Mouse (Mus musculus): Measurements from ENCODE around the gene Aoc2. TPM values are rescaled to one million over a fixed set of nuclear protein-coding genes. Genes with fewer than 3 reads are reported as not detected.
A peak's percentile ranks its signal among the peaks of the same experiment; 100 is the strongest.

Aoc2 gene
- polyA plus RNA-seq, 1 experiment: 1.2 TPM

- H3K27me3 ChIP-seq (ENCODE audit: control insufficient read depth, insufficient read depth, insufficient read length): no peaks in the 10 kb centered on the region
- peaks cover 55% of the 10 kb centered on the region for H3K79me2 ChIP-seq (ENCODE audit: control insufficient read depth, insufficient read depth)
- H3K4me3 ChIP-seq (ENCODE audit: insufficient read depth, poor library complexity, severe bottlenecking): no peak overlapping the region
- H3K79me3 ChIP-seq (ENCODE audit: low read depth): peaks cover 26% of the 10 kb centered on the region
- TF ChIP-seq MYOD1 (IDR thresholded peaks at IDR 0.05; ENCODE audit: control insufficient read depth, insufficient read length, low read depth) (no peak), USF1 (IDR thresholded peaks at IDR 0.05; ENCODE audit: low read depth) (no peak), CEBPB (IDR thresholded peaks at IDR 0.05; ENCODE audit: low read depth) (no peak), MYOG (IDR thresholded peaks at IDR 0.05; ENCODE audit: control insufficient read depth, extremely low read depth, insufficient read length) (no peak), CTCF (IDR thresholded peaks at IDR 0.05; ENCODE audit: control insufficient read depth, insufficient read depth, insufficient read length) (no peak), FOSL1 (IDR thresholded peaks at IDR 0.05; ENCODE audit: insufficient read depth, low read length, poor library complexity, severe bottlenecking) (no peak), MAX (IDR thresholded peaks at IDR 0.05) (no peak)
- H3ac ChIP-seq (ENCODE audit: control insufficient read depth, insufficient read length, low read depth): no peak overlapping the region
- H3K36me3 ChIP-seq (ENCODE audit: control insufficient read depth, insufficient read depth): peaks cover 74% of the 10 kb centered on the region
These were observed 29.7 kb upstream of the Aoc2 start for GRCm38 (mm10) chr11:101295191-101295590.

DNA sequence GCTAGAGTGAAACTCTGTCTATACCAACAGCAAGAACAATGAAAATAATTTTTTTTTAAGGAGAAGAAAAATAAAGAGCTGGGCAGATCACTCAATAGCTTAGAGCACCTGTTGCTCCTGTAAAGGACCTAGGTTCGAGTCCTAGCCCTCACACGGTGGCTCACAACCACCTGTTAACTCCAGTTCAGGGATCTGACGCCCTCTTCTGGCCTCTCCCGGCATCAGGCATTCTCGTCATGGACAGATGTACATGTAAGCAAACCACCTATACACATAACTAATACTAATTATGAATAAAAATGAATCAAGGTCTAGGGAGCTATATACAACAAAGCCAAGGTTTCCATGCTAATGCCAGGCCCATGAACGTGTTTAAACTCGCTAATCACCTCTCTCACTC lies 24.0 kb upstream of the Aoc2 start:
- Histone ChIP-seq H3K79me2 (ENCODE audit: control insufficient read depth, insufficient read depth) (peaks cover 61% of the 10 kb centered on the region), H3K4me3 (ENCODE audit: insufficient read depth, poor library complexity, severe bottlenecking) (peak overlapping the region; percentile 81), H3K36me3 (ENCODE audit: control insufficient read depth, insufficient read depth) (peaks cover 27% of the 10 kb centered on the region), H3ac (ENCODE audit: control insufficient read depth, insufficient read length, low read depth) (peak overlapping the region; percentile 31), H3K79me3 (ENCODE audit: low read depth) (peaks cover 41% of the 10 kb centered on the region), H3K27me3 (ENCODE audit: control insufficient read depth, insufficient read depth, insufficient read length) (no peaks in the 10 kb centered on the region)
- TF ChIP-seq USF1 (IDR thresholded peaks at IDR 0.05; ENCODE audit: low read depth): no peak
- no peak for TF ChIP-seq MAX (IDR thresholded peaks at IDR 0.05)
- no peak for TF ChIP-seq CTCF (IDR thresholded peaks at IDR 0.05; ENCODE audit: control insufficient read depth, insufficient read depth, insufficient read length)
- no peak for TF ChIP-seq MYOD1 (IDR thresholded peaks at IDR 0.05; ENCODE audit: control insufficient read depth, insufficient read length, low read depth)
- TF ChIP-seq CEBPB (IDR thresholded peaks at IDR 0.05; ENCODE audit: low read depth): no peak
- TF ChIP-seq MYOG (IDR thresholded peaks at IDR 0.05; ENCODE audit: control insufficient read depth, extremely low read depth, insufficient read length): no peak
- no peak for TF ChIP-seq FOSL1 (IDR thresholded peaks at IDR 0.05; ENCODE audit: insufficient read depth, low read length, poor library complexity, severe bottlenecking)

DNA sequence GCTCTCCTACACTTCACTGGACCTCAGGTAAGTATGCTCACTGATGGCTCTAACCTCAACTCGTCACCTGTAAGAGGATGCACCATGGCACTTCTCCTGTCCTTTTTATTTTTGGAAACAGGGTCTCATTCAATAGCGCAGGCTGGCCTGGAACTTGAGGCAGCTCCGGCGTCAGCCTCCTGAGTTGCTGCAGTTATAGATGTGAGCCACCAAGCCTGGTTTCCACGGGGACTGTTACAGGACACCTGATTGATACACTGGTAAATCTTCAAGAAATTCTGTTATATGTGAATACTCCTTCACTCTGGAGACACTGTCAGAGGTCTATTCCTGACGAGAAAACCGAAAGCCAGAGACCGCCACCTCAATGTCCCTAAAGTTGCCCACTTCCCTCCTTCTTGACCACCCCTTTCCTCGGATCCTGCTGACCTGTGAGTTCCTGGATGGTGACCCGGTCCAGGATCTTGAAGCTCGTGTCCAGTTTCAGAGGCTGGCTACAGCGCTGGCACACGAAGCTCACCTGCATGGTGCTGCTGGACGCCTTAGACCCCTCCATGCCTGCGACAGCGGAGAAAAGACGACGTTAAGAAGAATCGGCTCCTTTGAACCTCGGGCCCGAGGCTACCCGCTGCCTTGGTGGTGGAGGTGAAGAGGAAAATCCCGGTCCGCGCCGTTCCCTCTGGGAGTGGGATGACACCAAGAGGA lies 23.4 kb upstream of the Aoc2 start:
- Histone ChIP-seq H3K4me3 (ENCODE audit: insufficient read depth, poor library complexity, severe bottlenecking) (peak overlapping the region; percentile 81), H3K79me3 (ENCODE audit: low read depth) (peaks cover 41% of the 10 kb centered on the region), H3K79me2 (ENCODE audit: control insufficient read depth, insufficient read depth) (peaks cover 55% of the 10 kb centered on the region), H3K27me3 (ENCODE audit: control insufficient read depth, insufficient read depth, insufficient read length) (no peaks in the 10 kb centered on the region), H3ac (ENCODE audit: control insufficient read depth, insufficient read length, low read depth) (peak overlapping the region; percentile 66), H3K36me3 (ENCODE audit: control insufficient read depth, insufficient read depth) (peaks cover 22% of the 10 kb centered on the region)
- no peak for TF ChIP-seq MYOG (IDR thresholded peaks at IDR 0.05; ENCODE audit: control insufficient read depth, extremely low read depth, insufficient read length)
- TF ChIP-seq CEBPB (IDR thresholded peaks at IDR 0.05; ENCODE audit: low read depth): no peak
- no peak for TF ChIP-seq CTCF (IDR thresholded peaks at IDR 0.05; ENCODE audit: control insufficient read depth, insufficient read depth, insufficient read length)
- no peak for TF ChIP-seq FOSL1 (IDR thresholded peaks at IDR 0.05; ENCODE audit: insufficient read depth, low read length, poor library complexity, severe bottlenecking)
- TF ChIP-seq MYOD1 (IDR thresholded peaks at IDR 0.05; ENCODE audit: control insufficient read depth, insufficient read length, low read depth): no peak
- TF ChIP-seq MAX (IDR thresholded peaks at IDR 0.05): no peak
- TF ChIP-seq USF1 (IDR thresholded peaks at IDR 0.05; ENCODE audit: low read depth): no peak

- peak; percentile 78 for TF ChIP-seq CEBPB (IDR thresholded peaks at IDR 0.05; ENCODE audit: low read depth)
- peak; percentile 59 for TF ChIP-seq MAX (IDR thresholded peaks at IDR 0.05)
- TF ChIP-seq FOSL1 (IDR thresholded peaks at IDR 0.05; ENCODE audit: insufficient read depth, low read length, poor library complexity, severe bottlenecking): no peak
- TF ChIP-seq USF1 (IDR thresholded peaks at IDR 0.05; ENCODE audit: low read depth): no peak
- TF ChIP-seq MYOG (IDR thresholded peaks at IDR 0.05; ENCODE audit: control insufficient read depth, extremely low read depth, insufficient read length): no peak
- TF ChIP-seq CTCF (IDR thresholded peaks at IDR 0.05; ENCODE audit: control insufficient read depth, insufficient read depth, insufficient read length): peak; percentile 96
- peak; percentile 8 for TF ChIP-seq MYOD1 (IDR thresholded peaks at IDR 0.05; ENCODE audit: control insufficient read depth, insufficient read length, low read depth)
- no peaks in the 10 kb centered on the region for H3K27me3 ChIP-seq (ENCODE audit: control insufficient read depth, insufficient read depth, insufficient read length)
- H3K79me2 ChIP-seq (ENCODE audit: control insufficient read depth, insufficient read depth): peaks cover 48% of the 10 kb centered on the region
- peaks cover 15% of the 10 kb centered on the region for H3K36me3 ChIP-seq (ENCODE audit: control insufficient read depth, insufficient read depth)
- H3K4me3 ChIP-seq (ENCODE audit: insufficient read depth, poor library complexity, severe bottlenecking): peak within 1 kb of the TSS; percentile 81
- peak within 1 kb of the TSS; percentile 66 for H3ac ChIP-seq (ENCODE audit: control insufficient read depth, insufficient read length, low read depth)
- peaks cover 41% of the 10 kb centered on the region for H3K79me3 ChIP-seq (ENCODE audit: low read depth)
These were observed 22.7 kb upstream of the Aoc2 start, which contains the start of gene Becn1 for GRCm38 (mm10) chr11:101302004-101302798. Becn1 (minus strand) TSS chr11:101302286.

GRCm38 (mm10) chr11:101307744-101308143 lies 17.1 kb upstream of the Aoc2 start:
- Histone ChIP-seq H3K27me3 (ENCODE audit: control insufficient read depth, insufficient read depth, insufficient read length) (peaks cover 4% of the 10 kb centered on the region), H3K4me3 (ENCODE audit: insufficient read depth, poor library complexity, severe bottlenecking) (no peak overlapping the region), H3K36me3 (ENCODE audit: control insufficient read depth, insufficient read depth) (no peaks in the 10 kb centered on the region), H3ac (ENCODE audit: control insufficient read depth, insufficient read length, low read depth) (no peak overlapping the region), H3K79me2 (ENCODE audit: control insufficient read depth, insufficient read depth) (no peaks in the 10 kb centered on the region), H3K79me3 (ENCODE audit: low read depth) (no peaks in the 10 kb centered on the region)
- TF ChIP-seq USF1 (IDR thresholded peaks at IDR 0.05; ENCODE audit: low read depth): no peak
- no peak for TF ChIP-seq CEBPB (IDR thresholded peaks at IDR 0.05; ENCODE audit: low read depth)
- no peak for TF ChIP-seq CTCF (IDR thresholded peaks at IDR 0.05; ENCODE audit: control insufficient read depth, insufficient read depth, insufficient read length)
- no peak for TF ChIP-seq MYOG (IDR thresholded peaks at IDR 0.05; ENCODE audit: control insufficient read depth, extremely low read depth, insufficient read length)
- no peak for TF ChIP-seq MAX (IDR thresholded peaks at IDR 0.05)
- TF ChIP-seq MYOD1 (IDR thresholded peaks at IDR 0.05; ENCODE audit: control insufficient read depth, insufficient read length, low read depth): no peak
- no peak for TF ChIP-seq FOSL1 (IDR thresholded peaks at IDR 0.05; ENCODE audit: insufficient read depth, low read length, poor library complexity, severe bottlenecking)
